Mouse (Mus musculus) stomach, embryonic 14.5 days (tissue): ENCODE measurements around the gene Trpv4. TPM values are rescaled to one million over a fixed set of nuclear protein-coding genes. Genes with fewer than 3 reads are reported as not detected.

Source experiments
- ATAC-seq: fragments of 200-750 bp; cut with Nextera tagmentation; 2 replicates; pipeline ENCODE4 v1.8.0; 2017; ENCODE audit warnings: low read depth, moderate TSS enrichment; ENCODE audit not compliant: insufficient number of reproducible peaks, insufficient read depth, low FRiP score
- H3K27ac ChIP-seq: fragments of 300-500 bp; sonication (generic); 2 replicates; pipeline ENCODE4 v1.5.1; 2014; ENCODE audit warnings: mild to moderate bottlenecking, low read length, moderate library complexity, mixed read lengths
- H3K27me3 ChIP-seq: fragments of 300-500 bp; sonication (generic); 2 replicates; pipeline ENCODE4 v1.6.1; 2014; ENCODE audit warnings: low read length, control low read depth, mixed read lengths; ENCODE audit not compliant: control insufficient read depth, insufficient read depth
- H3K36me3 ChIP-seq: fragments of 300-500 bp; sonication (generic); 2 replicates; pipeline ENCODE4 v1.6.1; 2014; ENCODE audit warnings: mild to moderate bottlenecking, control low read depth, low read length, moderate library complexity, mixed read lengths; ENCODE audit not compliant: control insufficient read depth, insufficient read depth
- H3K4me1 ChIP-seq: fragments of 300-500 bp; sonication (generic); 2 replicates; pipeline ENCODE4 v1.6.1; 2014; ENCODE audit warnings: low read length, control low read depth, mixed read lengths; ENCODE audit not compliant: control insufficient read depth, insufficient read depth
- H3K4me2 ChIP-seq: fragments of 300-500 bp; sonication (generic); replicated peaks from 2 replicates; pipeline ENCODE4 v1.6.1; 2014; ENCODE audit warnings: low read depth, low read length, control low read depth
- H3K4me3 ChIP-seq: fragments of 300-500 bp; sonication (generic); 2 replicates; pipeline ENCODE4 v1.5.1; 2014; ENCODE audit warnings: low read depth, low read length, control low read depth
- H3K9ac ChIP-seq: fragments of 300-500 bp; sonication (generic); replicated peaks from 2 replicates; pipeline ENCODE4 v1.6.1; 2014; ENCODE audit warnings: low read depth, mild to moderate bottlenecking, control low read depth, low read length, moderate library complexity, mixed read lengths
- H3K9me3 ChIP-seq: fragments of 300-500 bp; sonication (generic); 2 replicates; pipeline ENCODE4 v1.6.1; 2016; ENCODE audit warnings: low read depth, low read length, control low read depth; ENCODE audit not compliant: control insufficient read depth
- WGBS: fragments of 180-500 bp; shearing (Covaris S2); extraction: QIAGEN DNeasy Blood & Tissue Kit; methylation state at CpG from one replicate; pipeline ENCODE4 v1.1.7; 2014; 5-methylcytosine and 5-hydroxymethylcytosine counted together
- polyA plus RNA-seq: library from polyadenylated mRNA; unstranded; fragments of >200 nt; fragmentation: Nextera tagmentation; extraction: Ambion mirVana; gene quantifications from 2 replicates; pipeline ENCODE4 v1.2.1, GENCODE M21; 2014

Gene Trpv4
- polyA plus RNA-seq, 1 experiment from 2014 or later = 1.9 TPM

- ATAC-seq = no peak
- Histone ChIP-seq H3K4me1 (peaks cover 7% of the 10 kb centered on the region; the same call in 1 of the 2 replicates), H3K4me2 (no peak overlapping the region), H3K9ac (no peak overlapping the region), H3K27ac (no peak overlapping the region), H3K9me3 (no peaks in the 10 kb centered on the region), H3K36me3 (no peaks in the 10 kb centered on the region), H3K27me3 (peaks cover 10% of the 10 kb centered on the region), H3K4me3 (no peak overlapping the region)
- WGBS = 61% methylated on average over 6 of the region's 6 CpGs
Measured at GRCm38 (mm10) chr5:114661029-114661428, 2.8 kb upstream of the Trpv4 start.

GRCm38 (mm10) chr5:114657426-114657825 is 795 bp downstream of the Trpv4 start:
- H3K4me1 ChIP-seq = peaks cover 7% of the 10 kb centered on the region; the same call in 1 of the 2 replicates
- peak overlapping the region; percentile 95 for H3K4me2 ChIP-seq
- H3K9me3 ChIP-seq = no peaks in the 10 kb centered on the region
- no peak overlapping the region for H3K27ac ChIP-seq
- peaks cover 10% of the 10 kb centered on the region for H3K27me3 ChIP-seq
- H3K36me3 ChIP-seq = no peaks in the 10 kb centered on the region
- no peak for ATAC-seq
- peak overlapping the region; percentile 49 for H3K4me3 ChIP-seq
- WGBS = 36% methylated on average over 10 of the region's 10 CpGs
- H3K9ac ChIP-seq = no peak overlapping the region

GRCm38 (mm10) chr5:114656305-114656704 is 1.9 kb downstream of the Trpv4 start:
- 80% methylated on average over 7 of the region's 7 CpGs for WGBS
- H3K4me3 ChIP-seq = no peak overlapping the region

GRCm38 (mm10) chr5:114655721-114656120 is 2.5 kb downstream of the Trpv4 start:
- Histone ChIP-seq H3K4me2 (no peak overlapping the region), H3K4me3 (no peak overlapping the region), H3K36me3 (no peaks in the 10 kb centered on the region), H3K27ac (no peak overlapping the region), H3K27me3 (peaks cover 10% of the 10 kb centered on the region), H3K4me1 (peaks cover 7% of the 10 kb centered on the region; the same call in 1 of the 2 replicates), H3K9ac (no peak overlapping the region), H3K9me3 (no peaks in the 10 kb centered on the region)
- no peak for ATAC-seq
- 81% methylated on average over 5 of the region's 5 CpGs for WGBS

More at GRCm38 (mm10) chr5:114656305-114656704, 1.9 kb downstream of the Trpv4 start:
- ATAC-seq = no peak
- Histone ChIP-seq H3K9ac (no peak overlapping the region), H3K9me3 (no peaks in the 10 kb centered on the region), H3K27me3 (peaks cover 10% of the 10 kb centered on the region), H3K4me1 (peaks cover 7% of the 10 kb centered on the region; the same call in 1 of the 2 replicates), H3K36me3 (no peaks in the 10 kb centered on the region), H3K4me2 (no peak overlapping the region), H3K27ac (no peak overlapping the region)

DNA sequence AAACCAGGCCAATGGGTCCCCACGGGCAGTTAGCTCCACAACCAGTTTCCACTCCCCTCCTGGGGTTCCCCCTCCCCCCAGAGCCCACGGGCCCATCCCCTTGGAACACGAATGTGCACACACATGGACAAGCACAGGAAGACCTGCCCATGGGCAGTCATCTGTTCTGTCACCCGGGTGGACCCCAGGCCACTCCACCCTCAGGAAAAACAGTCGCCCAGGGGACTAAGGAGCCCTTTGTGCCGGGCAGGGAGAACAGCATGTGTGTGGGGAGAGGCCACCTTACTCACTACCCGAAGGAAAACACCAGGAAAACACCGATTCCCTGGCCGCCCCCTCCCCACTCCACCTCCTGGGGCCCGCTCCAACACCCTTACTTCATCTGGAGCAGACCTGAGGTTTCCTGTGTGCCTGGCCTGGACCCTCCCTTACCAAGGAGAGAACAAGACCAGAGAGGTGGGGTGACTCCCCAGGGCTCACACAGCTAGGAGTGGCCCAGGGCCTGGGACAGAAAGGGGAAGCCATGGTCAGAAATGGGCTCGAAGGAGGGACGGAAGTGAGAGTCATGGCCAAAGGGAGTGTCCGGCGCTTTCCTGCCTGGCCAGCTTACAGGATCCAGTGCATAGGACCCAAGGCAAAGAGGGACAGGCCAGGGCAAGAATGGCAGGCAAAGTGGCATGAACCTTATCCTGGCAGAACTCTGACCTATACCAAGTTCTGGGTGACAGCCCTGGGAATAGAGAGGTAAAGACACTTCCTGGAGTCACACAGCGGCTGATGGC is 4.4 kb downstream of the Trpv4 start:
- no peaks in the 10 kb centered on the region for H3K36me3 ChIP-seq
- no peak overlapping the region for H3K9ac ChIP-seq
- 72% methylated on average over 12 of the region's 15 CpGs for WGBS
- peaks cover 10% of the 10 kb centered on the region for H3K27me3 ChIP-seq
- ATAC-seq = no peak
- no peaks in the 10 kb centered on the region for H3K9me3 ChIP-seq
- no peak overlapping the region for H3K4me3 ChIP-seq
- no peak overlapping the region for H3K27ac ChIP-seq
- H3K4me2 ChIP-seq = no peak overlapping the region
- H3K4me1 ChIP-seq = peaks cover 7% of the 10 kb centered on the region; the same call in 1 of the 2 replicates

DNA sequence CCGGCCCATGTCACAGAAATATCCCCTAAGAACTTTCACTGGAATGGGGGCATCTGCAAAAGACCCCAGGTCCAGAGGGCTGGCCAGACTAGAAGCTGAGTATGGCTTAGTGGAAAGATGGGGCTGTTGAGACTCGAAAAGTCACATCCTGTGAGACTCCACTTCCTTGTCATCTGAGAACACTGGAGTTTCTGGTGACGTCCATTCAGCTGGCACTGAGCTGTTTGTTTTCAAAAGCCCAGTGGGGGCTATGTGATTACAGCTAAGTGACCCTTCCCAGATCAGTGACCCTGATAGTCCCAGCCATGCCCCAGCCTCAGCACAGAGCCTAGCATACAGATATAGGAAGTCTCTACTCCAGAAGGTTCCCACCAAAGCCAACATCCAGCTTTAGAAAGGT is 6.8 kb downstream of the Trpv4 start:
- no peak overlapping the region for H3K4me3 ChIP-seq
- no peaks in the 10 kb centered on the region for H3K9me3 ChIP-seq
- peaks cover 2% of the 10 kb centered on the region; the same call in 1 of the 2 replicates for H3K27me3 ChIP-seq
- peaks cover 4% of the 10 kb centered on the region; the same call in 1 of the 2 replicates for H3K4me1 ChIP-seq
- no peaks in the 10 kb centered on the region for H3K36me3 ChIP-seq
- H3K4me2 ChIP-seq = no peak overlapping the region
- H3K9ac ChIP-seq = no peak overlapping the region
- ATAC-seq = no peak
- 29% methylated on average over 3 of the region's 3 CpGs for WGBS
- H3K27ac ChIP-seq = no peak overlapping the region

DNA sequence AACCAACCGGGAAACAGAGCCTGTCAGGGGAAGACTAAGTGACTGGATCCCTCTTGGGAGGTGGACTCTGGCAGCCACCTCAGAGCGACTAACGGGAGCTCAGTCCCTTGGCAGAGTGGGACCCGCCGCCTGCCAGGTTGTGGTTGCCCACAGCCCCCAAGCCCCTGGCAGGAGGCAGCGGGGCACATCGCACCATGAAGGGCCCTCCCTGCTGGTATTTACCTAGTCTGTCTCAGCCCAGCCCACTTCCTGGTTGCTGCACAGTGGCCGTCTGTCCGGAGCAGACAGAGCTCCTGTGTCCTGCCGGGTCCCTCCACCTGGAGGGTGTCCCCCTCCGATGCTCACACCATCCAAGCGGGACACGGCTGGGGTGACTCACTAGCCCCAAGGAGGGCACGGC is 7.2 kb downstream of the Trpv4 start:
- H3K36me3 ChIP-seq = no peaks in the 10 kb centered on the region
- H3K27ac ChIP-seq = no peak overlapping the region
- H3K9me3 ChIP-seq = no peaks in the 10 kb centered on the region
- H3K27me3 ChIP-seq = no peaks in the 10 kb centered on the region
- ATAC-seq = no peak
- 39% methylated on average over 14 of the region's 14 CpGs for WGBS
- no peak overlapping the region for H3K4me3 ChIP-seq
- peaks cover 4% of the 10 kb centered on the region; the same call in 1 of the 2 replicates for H3K4me1 ChIP-seq
- H3K4me2 ChIP-seq = no peak overlapping the region
- H3K9ac ChIP-seq = no peak overlapping the region

- peaks cover 4% of the 10 kb centered on the region; the same call in 1 of the 2 replicates for H3K4me1 ChIP-seq
- no peak overlapping the region for H3K27ac ChIP-seq
- ATAC-seq = no peak
Measured at GRCm38 (mm10) chr5:114648728-114649311, 9.4 kb downstream of the Trpv4 start.

More at GRCm38 (mm10) chr5:114648728-114649311, 9.4 kb downstream of the Trpv4 start:
- no peak overlapping the region for H3K4me2 ChIP-seq
- H3K9ac ChIP-seq = no peak overlapping the region
- H3K27me3 ChIP-seq = no peaks in the 10 kb centered on the region
- H3K9me3 ChIP-seq = no peaks in the 10 kb centered on the region
- 68% methylated on average over 11 of the region's 11 CpGs for WGBS
- H3K36me3 ChIP-seq = no peaks in the 10 kb centered on the region
- H3K4me3 ChIP-seq = no peak overlapping the region
